Mouse (Mus musculus) brain, embryonic 14.5 days (tissue): ENCODE data around the gene Commd1.

ENCODE experiments used
- CTCF ChIP-seq: fragments of 200-500 bp; IDR thresholded peaks from 2 replicates; pipeline ENCODE4 v1.5.1; 2012; ENCODE audit warnings: inconsistent platforms, mild to moderate bottlenecking, moderate library complexity, borderline replicate concordance; ENCODE audit not compliant: insufficient read depth, insufficient read length; ENCODE audit errors: extremely low read depth
- POLR2A ChIP-seq: fragments of 200-500 bp; IDR thresholded peaks from 2 replicates; pipeline ENCODE4 v1.6.1; 2012; ENCODE audit warnings: mild to moderate bottlenecking, inconsistent platforms, borderline replicate concordance; ENCODE audit not compliant: poor library complexity, insufficient read depth, insufficient read length, severe bottlenecking; ENCODE audit errors: extremely low read depth

DNA sequence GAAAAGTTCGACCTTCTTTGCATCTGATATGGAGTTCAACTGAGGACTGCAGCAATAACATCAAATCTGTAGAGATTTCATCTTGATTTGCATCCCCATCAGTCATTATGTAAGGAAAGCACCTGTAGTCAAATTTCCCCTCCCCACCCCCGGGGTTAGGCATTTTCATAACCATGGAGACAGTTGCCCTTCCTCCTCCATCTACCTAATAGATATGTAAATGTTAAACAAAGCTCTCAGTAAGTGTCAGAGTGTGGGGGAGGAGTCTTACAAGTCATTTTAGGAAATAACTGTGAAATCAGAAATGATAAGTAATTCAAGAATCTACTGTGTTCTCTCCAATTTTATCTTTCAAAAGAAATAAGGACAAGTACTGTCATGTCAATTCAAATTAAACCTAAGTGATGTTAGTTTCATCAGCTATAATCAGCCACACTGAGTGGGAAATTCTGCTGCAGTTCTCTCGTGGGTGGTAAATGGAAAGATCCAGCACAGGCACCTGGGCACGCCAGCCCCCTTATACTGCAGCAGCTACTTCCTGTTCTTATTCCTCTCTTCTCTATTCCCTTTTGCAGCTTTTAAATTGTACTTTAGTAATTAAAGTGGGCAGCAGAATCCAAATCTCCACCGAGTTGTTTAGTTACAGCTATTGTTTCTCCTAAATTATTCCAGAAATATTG is 45.6 kb downstream of the Commd1 start:
- TF ChIP-seq CTCF (no peak), POLR2A (no peak)
